Mouse (Mus musculus) heart, adult 11 months (tissue): Measurements from ENCODE around the gene Cybrd1.

ENCODE experiments used
- DNase-seq: peaks from one replicate; pipeline ENCODE4 v3.0.0; 2022

Cybrd1 gene

GRCm38 (mm10) chr2:71176329-71177249 is 58.9 kb downstream of the Cybrd1 start:
- peak; percentile 54 for DNase-seq

- DNase-seq, result peak; percentile 48
These were observed 59.5 kb downstream of the Cybrd1 start for GRCm38 (mm10) chr2:71177250-71177615.

GRCm38 (mm10) chr2:71177760-71178159 is 60.0 kb downstream of the Cybrd1 start:
- DNase-seq, result no peak

- peak; percentile 65 for DNase-seq
These were observed 62.0 kb downstream of the Cybrd1 start for GRCm38 (mm10) chr2:71179716-71180115.

- DNase-seq, result peak; percentile 85
These were observed 63.0 kb downstream of the Cybrd1 start for GRCm38 (mm10) chr2:71180566-71181217.

- peak; percentile 19 for DNase-seq
These were observed 70.2 kb downstream of the Cybrd1 start for GRCm38 (mm10) chr2:71187950-71188349.

- peak; percentile 22 for DNase-seq
These were observed 71.1 kb downstream of the Cybrd1 start for GRCm38 (mm10) chr2:71188861-71189260.

GRCm38 (mm10) chr2:71191391-71192194 is 73.9 kb downstream of the Cybrd1 start:
- peak; percentile 19 for DNase-seq

- peak; percentile 53 for DNase-seq
These were observed 74.6 kb downstream of the Cybrd1 start for GRCm38 (mm10) chr2:71192195-71192807.
